Mouse (Mus musculus) induced T-regulatory cell, adult 2 months (primary cell): ENCODE results near the gene Tifab.
"Not testable (repeated sequence)": the region's sequence is repeated elsewhere in the genome, so short reads cannot be mapped to it uniquely, and the experiment has no call there.

Source experiments
- DNase-seq: peaks from one replicate; pipeline ENCODE4 v3.0.0-alpha.2; 2012; ENCODE audit warnings: low read depth

Tifab gene

DNA sequence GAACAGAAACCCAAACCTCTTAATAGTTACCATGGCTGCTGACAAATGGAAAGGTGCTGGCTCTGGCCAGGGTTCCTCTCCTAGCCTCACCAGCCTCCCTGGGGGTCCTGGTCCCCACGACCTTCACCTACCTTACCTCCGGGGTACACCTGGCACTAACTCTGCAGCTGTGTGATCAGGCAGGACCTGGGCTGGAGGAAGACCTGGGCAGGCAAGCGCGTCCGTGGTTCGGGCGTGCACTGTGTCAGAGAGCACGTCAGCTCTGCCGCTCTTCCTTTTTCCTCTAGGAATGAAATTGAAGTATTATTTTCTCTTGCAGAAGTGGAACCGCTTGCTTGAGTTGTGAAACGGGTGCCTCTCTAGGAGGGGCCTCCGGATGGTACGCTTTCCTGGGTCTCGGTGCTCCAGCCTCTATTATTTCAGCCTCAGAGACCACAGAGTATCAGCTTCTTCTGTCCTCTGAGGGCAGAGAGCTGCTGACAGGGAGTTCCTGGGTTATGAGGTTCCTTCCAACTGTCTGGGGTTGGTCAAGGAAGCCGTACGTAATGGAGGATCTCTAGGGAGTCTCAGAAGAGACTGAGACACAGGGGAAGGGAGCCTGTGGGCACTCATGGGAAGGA, at the start of gene Tifab:
Gene Tifab, minus strand, starts transcription at position 470 of the 620 bp plus-strand sequence.
- no peak for DNase-seq

DNA sequence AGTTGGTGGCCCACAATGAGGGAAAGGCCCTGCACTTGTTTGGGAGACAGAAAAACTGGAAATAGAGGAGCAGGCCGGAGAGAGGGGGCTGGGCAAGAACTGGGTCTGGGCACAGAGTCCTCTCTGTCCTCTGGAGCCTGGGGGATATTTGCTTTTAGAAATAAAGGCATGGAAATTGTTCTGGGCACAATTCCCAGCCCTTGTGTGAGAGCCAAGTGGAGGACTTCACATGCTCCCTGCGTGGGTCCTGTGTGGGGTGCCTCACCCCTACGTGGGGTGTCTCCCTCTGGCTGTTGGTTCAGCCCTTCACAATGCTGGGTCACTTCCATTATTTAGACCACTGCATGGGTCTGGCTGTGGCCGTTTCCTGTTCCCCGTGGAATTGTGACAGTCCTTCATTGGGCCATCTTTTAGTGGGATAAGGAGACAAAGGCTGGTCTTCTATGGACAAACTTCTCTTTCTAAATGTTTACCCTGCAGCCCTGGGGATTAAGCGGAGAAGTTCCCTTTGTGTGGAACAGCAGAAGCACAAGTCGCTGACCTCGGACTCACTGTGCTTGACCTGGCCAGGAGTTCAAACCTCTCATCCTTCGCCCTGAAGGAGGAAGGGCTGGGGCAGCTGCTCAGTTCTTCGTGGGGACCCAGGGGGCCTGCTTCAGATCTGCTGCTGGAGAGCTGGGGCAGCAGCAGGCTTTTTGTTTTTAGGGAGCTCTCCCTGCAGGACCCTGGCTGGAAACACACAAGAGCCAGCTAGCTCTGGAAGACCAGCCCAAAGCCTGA, 47.7 kb upstream of the Tifab start:
- no peak for DNase-seq

DNA sequence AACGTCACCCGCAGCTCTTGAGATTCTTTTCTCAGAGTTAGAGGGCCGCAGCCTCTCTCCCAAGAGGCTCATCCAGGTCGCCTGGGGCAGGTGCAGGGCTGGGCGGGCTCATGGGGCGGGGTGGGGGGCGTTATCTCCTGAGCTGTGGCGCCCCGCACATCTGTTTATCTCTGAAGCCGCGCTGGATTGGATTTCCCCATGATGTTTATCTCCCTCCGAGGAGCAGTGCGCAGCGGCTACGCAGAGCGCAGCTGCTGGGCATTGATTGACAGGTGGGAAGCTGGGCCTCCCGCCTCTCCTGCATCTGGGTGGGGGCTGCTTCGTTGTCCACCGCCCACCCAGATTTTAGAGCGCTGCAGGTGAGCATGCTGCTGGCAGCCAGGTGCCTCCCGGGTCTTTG, 44.9 kb upstream of the Tifab start:
- DNase-seq: peak; percentile 29

DNA sequence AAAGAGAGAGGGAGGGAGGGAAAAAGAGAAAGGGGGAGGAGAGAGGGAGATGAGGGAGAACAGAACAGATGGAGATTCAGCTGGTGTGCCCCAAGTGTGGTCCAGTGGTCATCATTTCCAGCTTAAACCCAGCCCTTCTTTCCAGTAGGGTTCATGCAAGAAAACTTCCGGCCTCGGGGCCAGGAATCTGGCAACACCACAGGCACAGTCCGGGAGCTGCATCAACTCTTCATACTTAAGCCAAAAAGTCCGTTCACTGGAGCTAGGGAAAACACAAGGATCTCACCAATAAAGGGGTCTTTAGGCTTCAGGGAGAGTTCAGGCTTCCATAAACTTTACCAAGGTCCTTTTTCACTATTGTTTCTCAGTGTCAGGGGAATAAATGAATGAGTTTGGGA, 44.2 kb upstream of the Tifab start:
- no peak for DNase-seq

DNA sequence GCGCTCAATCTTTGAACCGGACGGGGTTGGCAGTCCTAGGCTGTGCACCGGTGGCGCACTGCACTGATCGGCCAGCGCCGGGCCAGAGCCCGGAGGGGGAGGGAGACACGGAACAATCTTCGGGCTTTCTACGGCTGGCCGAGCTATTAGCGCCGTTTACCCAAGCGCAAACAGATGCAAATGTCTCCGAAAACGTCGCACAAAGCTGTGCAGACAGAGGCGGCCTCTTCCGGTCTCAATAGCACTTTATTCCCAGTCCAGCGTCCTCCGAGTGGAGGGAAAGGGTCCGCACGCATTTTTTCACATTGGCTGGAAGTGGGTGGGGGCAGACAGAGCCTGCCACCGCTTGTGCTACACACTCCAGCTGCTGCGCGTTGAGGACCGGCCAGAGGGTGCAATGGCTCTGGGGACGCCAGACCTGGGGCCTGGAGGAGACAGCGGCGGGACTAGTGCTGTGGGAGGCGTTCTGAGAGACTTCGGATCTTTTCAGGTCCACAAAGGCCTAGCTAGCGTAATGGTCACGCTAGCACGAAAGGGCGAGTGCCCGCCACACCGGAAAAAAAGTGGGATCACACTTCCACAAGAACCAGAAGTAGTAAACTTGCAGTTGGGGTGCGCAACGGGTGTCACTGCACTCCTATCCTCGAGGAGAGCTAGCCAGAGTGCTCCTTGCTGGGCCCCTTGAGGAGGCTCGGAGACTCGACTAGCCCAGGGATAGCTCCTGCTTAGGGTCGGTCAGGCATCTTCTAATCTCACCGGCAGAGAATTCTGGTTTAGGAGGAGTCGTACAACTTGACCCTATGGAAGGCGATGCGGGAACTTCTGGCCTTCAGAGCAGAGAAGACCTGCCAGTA, 43.5 kb upstream of the Tifab start:
- no peak for DNase-seq

DNA sequence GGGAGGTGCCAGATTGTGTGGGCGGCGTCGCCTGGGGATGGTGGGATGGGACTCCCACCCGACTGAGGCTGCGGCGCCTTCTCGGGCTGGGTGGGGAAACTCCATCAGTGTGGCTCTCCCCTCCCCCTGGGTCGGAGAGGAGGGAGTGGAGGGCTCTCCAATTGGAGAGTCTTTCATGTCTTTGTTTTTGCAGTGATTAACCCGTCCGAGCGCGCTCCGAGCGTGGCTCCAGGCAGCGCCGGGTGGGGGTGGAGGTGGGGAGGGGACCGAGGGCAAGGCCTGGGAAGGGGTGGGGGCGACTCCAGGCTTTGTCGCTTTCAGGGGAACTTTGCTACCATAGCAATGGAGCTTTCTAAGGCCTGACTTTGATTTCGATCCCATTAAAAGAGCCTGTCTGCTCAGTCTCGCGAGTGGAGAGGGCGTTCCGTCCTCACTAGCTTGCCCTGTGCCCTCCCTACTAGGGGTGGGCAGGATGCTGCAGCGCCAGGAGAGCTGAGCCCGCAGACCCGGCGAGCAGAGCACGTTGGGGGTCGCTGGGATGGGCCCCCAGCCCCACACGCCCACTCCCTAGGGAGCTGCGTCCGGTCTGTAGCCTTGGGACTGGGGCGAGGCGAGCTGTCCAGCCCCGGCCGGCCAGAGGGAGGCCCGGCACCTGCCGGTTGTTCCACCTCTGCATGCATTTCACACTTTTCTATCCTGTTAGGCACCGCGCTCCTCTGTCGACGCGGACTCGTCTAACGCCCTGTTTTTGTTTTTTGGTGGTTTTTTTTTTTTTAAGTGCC, 42.6 kb upstream of the Tifab start:
- peak; percentile 21 for DNase-seq

DNA sequence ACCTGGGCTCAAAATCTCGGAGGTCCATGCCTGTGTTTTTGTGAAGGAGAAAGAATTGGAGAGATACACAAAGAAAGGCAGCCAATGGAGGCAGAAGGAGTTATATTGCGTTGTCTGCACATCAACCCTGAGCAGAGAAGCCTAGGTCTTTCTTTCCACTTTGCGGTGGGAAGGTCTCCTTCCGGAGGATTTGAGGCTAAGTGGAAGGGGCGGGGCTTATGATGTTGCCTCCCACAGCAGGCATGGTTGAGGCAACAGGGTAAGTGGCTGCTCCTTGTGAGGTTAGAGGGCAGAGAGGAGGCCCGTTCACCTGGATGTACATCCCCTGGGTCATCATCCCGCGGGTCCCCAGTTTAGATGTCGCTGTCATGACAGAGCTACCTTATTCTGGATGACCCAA, 40.6 kb upstream of the Tifab start:
- DNase-seq: peak; percentile 75

DNA sequence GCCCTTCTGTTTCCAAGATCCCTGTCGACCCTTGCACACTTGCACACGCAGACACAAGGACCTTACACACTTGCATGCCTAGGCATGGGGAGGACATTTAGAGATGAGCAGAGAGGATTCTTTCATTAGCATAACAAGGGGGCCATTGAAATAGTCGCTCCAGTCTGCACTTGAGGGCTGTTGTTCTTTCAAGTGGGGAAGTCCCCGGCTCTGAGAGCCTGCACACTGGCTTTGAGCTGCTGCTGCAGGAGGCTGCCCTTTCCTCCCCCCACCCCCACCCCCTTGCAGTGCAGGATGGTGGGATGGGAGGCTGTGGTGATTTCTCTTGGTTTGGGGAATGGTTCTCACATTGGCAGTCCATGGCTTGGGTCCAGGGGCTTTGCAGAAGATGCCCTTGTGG, 37.4 kb upstream of the Tifab start:
- peak; percentile 39 for DNase-seq

DNA sequence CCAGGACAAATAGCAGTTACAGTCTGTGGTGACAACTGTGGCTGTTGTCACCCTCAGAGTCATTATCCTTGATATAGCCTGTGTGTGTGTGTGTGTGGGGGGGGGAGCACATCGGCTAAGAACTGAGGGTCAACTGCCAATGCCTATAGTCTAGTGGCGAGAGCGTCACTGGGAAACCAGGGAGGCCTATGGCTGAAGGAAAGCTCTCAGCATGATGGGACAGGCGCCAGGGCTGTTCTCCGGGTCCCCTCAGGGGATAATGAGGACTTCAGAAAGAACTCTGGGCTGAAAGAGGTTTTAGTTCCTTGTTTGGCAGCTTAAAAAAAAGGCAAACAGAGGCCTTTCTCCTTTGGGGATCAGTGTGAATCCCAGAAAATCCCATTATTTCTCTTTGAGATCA, 35.9 kb upstream of the Tifab start:
- no peak for DNase-seq

DNA sequence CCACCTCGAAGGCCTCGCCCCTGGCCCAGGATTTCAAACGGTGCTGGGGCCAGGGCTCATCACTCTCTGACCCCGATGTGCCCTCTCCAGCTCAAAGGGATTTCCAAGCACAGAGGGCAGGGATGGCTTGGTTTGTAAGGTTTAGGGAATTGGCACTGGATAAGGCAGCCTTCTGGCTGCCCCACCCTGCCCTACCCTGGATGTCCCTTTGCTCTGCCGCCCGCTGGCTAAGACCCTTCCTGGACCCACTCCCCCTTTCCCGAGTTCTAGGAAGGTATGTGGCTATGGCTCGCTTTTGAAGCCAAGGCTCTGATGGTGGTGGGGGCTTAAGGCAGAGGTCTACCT, 30.4 kb upstream of the Tifab start:
- DNase-seq: no peak

DNA sequence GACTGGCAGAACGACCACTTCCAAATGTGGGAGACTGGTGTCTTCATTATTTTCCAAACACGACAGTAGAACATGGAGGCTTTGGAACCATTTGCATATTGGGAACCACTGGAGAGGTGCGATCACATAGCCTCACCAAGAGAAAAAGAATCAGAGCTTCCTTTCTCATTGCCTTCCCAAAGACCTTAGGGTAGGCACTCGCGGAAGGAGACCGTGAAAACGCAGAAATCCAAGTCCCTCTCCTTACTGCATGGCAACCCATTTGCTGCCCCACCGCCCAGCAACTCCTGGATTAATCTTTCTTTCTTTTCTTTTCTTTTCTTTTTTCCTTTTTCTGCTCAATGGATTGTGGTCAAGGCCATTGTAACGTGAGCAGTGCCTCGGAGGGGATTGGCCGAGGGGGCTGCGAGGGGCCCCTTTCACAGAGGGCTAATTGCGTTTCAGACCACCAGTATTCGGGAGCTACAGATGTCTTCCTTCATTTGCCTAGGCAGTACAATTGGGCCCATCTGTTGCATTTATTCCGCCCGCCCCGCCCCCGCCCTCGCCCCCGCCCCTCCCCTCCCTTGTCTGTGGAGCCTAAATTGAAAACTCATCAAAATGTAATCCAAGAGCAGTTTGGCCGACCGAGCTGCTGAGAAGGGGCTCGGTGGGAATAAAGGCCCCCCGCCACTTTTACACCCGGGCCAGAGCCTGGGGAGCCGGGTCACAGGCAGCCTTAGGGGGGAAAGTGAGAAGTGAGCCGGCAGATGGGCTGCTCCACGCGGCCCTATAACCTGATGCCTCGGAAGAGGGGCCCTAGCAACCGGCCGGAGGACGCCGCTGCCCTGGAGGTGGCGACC, 29.8 kb upstream of the Tifab start:
- no peak for DNase-seq

DNA sequence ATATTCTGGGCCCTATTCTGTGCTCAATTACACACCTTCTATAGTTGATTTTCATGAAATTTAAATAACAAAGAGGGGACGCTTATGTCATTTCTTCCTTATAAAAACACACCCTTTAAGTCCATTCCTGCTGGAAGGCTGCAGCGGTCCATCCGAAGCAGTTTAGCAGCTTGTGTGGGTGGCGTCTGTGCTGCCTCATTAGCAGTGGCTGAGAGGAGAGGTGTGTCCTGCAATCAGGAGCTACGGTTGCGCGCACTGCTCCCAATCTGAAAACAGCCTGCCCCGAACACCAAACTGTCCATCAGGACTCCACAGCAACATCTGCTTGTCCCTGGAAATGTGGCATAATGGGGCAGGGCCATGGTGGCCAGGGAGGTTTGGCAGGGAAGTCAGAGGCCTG, 20.8 kb upstream of the Tifab start:
- no peak for DNase-seq

DNA sequence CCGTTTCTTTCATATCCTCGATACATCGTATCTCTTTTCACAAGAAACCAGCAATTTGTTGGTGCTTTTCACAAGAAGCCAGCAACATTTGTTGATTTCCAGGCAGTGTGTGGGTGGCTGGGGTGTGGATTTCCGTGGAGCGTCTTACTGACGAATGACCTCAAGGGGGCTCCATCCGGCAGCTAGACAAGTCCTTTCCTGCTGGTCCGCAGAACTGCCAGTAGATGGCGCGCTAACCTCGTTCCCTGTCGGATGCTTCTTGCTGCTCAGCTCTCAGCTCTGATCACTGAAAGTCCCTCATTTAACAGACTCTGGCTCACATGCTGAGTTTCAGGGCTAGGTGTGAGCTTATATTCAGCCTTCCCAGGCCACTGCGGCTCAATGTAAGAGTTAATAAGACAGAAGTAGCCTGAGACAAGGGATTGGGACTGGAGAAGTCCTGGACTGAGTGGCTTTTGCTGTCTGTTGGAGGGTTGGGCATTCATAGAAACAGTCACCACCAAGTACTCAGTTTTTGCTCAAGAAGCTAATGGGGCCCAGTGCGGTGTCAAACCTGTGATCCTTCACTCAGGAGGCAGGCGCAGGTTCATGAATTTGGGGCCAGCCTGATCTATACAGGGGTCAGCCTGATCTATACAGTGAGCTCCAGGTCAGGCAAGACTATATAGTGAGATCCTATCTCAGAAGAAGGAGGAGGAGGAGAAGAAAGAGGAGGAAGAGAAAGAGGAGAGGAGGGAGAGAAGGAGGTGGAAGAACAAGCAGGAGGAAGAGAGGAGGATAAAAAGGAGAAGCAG, 19.0 kb upstream of the Tifab start:
- DNase-seq: peak; percentile 96

DNA sequence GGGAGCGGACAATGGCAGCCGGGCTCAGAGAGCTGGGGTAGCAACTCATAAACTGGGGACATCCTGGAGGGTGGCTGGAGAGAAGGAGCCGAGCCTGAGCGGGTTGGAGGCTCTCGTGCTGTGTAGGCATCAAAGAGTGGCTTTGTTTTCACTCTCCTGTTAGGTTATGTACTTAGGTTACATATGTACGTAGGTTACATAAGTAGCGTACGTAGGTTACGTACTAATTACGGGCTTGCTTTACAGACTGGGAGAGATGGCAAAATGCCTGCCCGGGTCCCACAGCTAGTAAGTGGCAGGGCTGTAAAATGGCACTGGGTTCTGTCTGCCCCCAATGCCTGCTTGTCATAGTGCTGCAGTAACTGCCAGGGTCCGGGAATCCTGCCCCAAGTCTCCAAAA, 18.3 kb upstream of the Tifab start:
- no peak for DNase-seq

DNA sequence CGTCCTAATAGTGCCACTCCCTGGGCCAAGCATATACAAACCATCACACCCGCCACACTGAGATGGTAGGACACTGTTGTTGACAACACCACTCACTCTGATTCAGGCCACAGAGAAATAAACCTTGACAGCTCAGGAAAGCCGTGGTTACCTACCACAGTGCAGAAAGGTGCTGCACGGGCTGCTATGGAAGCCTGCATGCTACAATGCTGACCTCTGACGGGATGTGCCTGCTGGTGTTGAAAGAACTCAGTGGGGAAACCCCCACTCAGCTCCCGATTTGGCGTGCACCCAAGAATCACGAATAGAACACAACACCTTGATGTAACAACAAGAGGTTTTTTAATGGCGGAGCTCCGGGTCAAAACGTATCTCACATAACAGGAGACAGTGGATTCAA, 17.1 kb upstream of the Tifab start:
- DNase-seq: peak; percentile 42

DNA sequence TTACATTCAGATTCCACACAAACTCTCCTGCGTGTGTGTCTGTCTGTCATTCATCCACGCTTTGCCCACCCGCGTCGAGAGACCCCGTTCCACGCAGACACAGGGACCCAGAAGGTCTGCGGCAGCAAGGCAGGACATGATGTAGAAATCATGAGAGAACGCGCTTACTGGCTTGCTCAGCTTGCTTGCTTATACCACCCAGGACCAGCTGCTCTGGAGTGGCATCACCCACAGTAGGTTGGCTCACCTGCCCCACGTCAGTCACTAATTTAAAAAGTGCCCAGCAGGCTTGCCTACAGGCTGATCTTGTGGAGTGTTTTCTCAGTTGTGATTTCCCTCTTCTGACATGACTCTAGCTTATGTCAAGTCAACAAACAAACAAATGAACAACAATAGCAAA, 15.5 kb upstream of the Tifab start:
- DNase-seq: not testable (repeated sequence)

DNA sequence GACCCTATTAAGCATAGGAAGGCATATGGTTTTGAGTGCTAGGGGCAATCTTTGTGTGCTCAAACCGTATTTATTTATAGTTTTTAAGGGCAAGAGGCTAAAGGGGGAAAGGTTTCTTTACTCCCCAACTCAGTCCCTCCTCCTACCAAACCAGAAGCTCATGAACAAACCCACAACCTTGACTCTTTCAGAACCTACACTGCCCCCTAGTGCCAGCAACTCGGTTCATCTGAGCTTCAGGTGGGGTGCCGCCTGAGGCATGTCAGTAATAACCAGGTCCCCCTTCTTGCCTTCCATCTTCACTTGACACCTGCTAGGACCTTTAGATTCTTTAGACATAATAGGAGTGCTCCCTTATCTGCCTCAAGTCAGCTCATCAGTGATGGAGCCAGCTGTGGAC, 12.5 kb upstream of the Tifab start:
- DNase-seq: peak; percentile 71

DNA sequence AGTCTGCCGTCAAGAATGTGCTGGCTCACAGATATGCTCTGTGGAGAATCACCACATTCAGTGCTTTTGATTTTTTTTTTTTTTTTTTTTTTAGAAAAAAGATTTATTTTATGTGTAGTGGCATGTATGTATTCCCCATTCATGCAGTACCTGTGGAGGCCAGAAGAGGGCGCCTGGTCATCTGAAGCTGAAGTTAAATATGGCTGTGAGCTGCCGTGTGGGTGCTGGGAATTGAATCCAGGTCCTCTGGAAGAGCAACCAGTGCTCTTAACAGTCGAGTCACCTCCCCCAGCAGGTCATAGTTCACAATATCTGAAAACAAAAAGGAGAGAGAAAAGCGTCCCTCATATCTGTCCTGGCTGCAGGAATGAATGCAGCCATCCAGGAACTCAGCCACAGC, 11.0 kb upstream of the Tifab start:
- peak; percentile 61 for DNase-seq

DNA sequence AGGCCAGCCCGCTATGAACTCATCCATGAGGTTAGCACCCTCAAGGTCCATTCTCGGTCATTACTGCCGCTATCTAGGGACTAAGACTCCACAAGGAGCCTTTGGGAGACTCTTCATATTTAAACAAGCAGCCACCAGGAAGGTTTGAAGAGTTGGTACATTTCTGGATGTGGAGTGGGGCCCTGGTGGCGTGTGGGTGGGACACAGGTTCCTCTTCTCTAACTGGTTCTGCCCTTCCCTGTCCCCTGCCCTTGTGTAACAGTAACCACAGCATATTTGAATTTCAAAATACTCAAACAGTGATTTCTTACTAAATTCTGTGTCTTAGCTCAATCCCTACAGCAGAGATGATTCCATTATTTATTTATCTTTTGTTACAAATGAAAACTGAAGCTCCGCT, 5.0 kb upstream of the Tifab start:
- no peak for DNase-seq

DNA sequence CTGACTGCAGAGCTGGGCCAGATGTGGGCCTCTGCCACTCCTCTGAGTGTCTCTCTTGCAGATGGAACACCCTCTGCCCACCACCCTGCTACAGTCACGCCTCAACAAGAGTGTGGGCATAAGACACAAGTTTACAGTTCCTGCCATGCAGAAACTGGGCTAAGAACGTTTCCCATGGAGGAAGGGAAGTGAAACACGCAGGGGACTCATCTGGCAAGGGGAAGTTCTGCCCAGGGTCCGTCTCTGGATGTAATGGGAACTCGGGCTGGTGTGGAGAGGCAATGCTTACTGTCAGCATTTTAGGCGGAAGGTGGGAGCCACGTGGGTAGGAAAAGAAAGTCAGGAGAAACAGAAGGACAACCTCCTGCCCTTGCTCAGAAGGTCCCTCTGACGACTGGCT, 2.7 kb upstream of the Tifab start:
- no peak for DNase-seq

DNA sequence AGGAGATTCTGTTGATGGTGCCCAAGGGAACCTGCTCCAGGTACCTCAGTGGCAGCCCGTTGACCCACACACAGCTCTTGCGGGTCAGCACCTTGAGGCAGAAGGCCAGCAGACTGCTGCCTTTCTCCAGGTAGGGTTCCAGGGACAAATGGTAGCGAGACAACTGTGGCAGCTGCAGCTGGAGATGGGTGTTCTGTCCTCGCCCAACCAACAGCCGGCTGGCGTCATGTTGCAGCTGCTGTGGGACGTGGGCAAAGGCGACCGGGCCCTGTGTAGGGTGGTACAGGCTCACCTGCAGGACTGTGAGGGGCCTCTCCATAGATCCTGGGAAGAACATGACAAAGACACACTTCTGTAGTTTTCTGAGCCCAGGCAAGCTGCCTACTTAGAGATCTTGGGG, 2.4 kb downstream of the Tifab start:
- no peak for DNase-seq
